Mouse (Mus musculus) ES-Bruce4 (cell line): ENCODE data around the gene Fryl.

Experiments used
- CTCF ChIP-seq: IDR thresholded peaks from one replicate; pipeline ENCODE4 v1.8.1; 2011; ENCODE audit warnings: low read depth, low read length
- POLR2A ChIP-seq: IDR thresholded peaks from one replicate; pipeline ENCODE4 v1.8.1; 2011; ENCODE audit warnings: low read length; ENCODE audit not compliant: insufficient read depth

- TF ChIP-seq CTCF = no peak
- no peak for TF ChIP-seq POLR2A
These were observed 212.4 kb downstream of the Fryl start for GRCm38 (mm10) chr5:73044055-73044454.
